Mouse (Mus musculus) hindbrain, embryonic 12.5 days (tissue): Measurements from ENCODE around the gene Ccdc130. TPM values are rescaled to one million over a fixed set of nuclear protein-coding genes. Genes with fewer than 3 reads are reported as not detected.

Experiments used
- ATAC-seq: fragments of 200-750 bp; cut with Nextera tagmentation; 2 replicates; pipeline ENCODE4 v1.8.0; 2017; ENCODE audit warnings: moderate TSS enrichment; ENCODE audit not compliant: low FRiP score
- H3K27ac ChIP-seq: fragments of 300-500 bp; sonication (generic); 2 replicates; pipeline ENCODE4 v1.5.1; 2016; ENCODE audit warnings: mild to moderate bottlenecking
- H3K27me3 ChIP-seq: fragments of 300-500 bp; sonication (generic); 2 replicates; pipeline ENCODE4 v1.6.1; 2016; ENCODE audit warnings: mild to moderate bottlenecking
- H3K36me3 ChIP-seq: fragments of 300-500 bp; sonication (generic); 2 replicates; pipeline ENCODE4 v1.6.1; 2016; ENCODE audit warnings: mild to moderate bottlenecking
- H3K4me1 ChIP-seq: fragments of 300-500 bp; sonication (generic); 2 replicates; pipeline ENCODE4 v1.6.1; 2016
- H3K4me2 ChIP-seq: fragments of 300-500 bp; sonication (generic); replicated peaks from 2 replicates; pipeline ENCODE4 v1.6.1; 2016; ENCODE audit warnings: mild to moderate bottlenecking
- H3K4me3 ChIP-seq: fragments of 300-500 bp; sonication (generic); 2 replicates; pipeline ENCODE4 v1.5.1; 2016; ENCODE audit warnings: mild to moderate bottlenecking
- H3K9ac ChIP-seq: fragments of 300-500 bp; sonication (generic); 2 replicates; pipeline ENCODE4 v1.6.1; 2016; ENCODE audit warnings: mild to moderate bottlenecking, moderate library complexity
- H3K9me3 ChIP-seq: fragments of 300-500 bp; sonication (generic); replicated peaks from 2 replicates; pipeline ENCODE4 v1.6.1; 2016; ENCODE audit warnings: mild to moderate bottlenecking
- WGBS: fragments of 180-500 bp; shearing (Covaris S2); methylation state at CpG from one replicate; pipeline ENCODE4 v1.1.7; 2016; 5-methylcytosine and 5-hydroxymethylcytosine counted together
- polyA plus RNA-seq: library from polyadenylated mRNA; unstranded; fragments of >200 nt; fragmentation: Nextera tagmentation; extraction: Ambion mirVana; gene quantifications from 2 replicates; pipeline ENCODE4 v1.2.1, GENCODE M21; 2016

Gene Ccdc130
- polyA plus RNA-seq, 1 experiment from 2014 or later: 22.0 TPM

GRCm38 (mm10) chr8:84272302-84272701 lies 2.1 kb upstream of the Ccdc130 start:
- 77% methylated on average over 4 of the region's 4 CpGs for WGBS
- no peak overlapping the region for H3K27ac ChIP-seq
- H3K4me2 ChIP-seq: no peak overlapping the region
- no peak overlapping the region for H3K9ac ChIP-seq
- H3K36me3 ChIP-seq: no peaks in the 10 kb centered on the region
- no peak for ATAC-seq
- peaks cover 9% of the 10 kb centered on the region for H3K4me1 ChIP-seq
- H3K9me3 ChIP-seq: no peaks in the 10 kb centered on the region
- H3K4me3 ChIP-seq: no peak overlapping the region
- no peaks in the 10 kb centered on the region for H3K27me3 ChIP-seq

GRCm38 (mm10) chr8:84261098-84261497 lies 9.1 kb downstream of the Ccdc130 start:
- Histone ChIP-seq H3K27me3 (no peaks in the 10 kb centered on the region), H3K36me3 (peaks cover 80% of the 10 kb centered on the region), H3K9ac (no peak overlapping the region), H3K4me3 (no peak overlapping the region), H3K27ac (no peak overlapping the region), H3K4me1 (peaks cover 13% of the 10 kb centered on the region), H3K4me2 (no peak overlapping the region), H3K9me3 (no peaks in the 10 kb centered on the region)
- 94% methylated on average over 4 of the region's 4 CpGs for WGBS
- ATAC-seq: no peak

GRCm38 (mm10) chr8:84256822-84257610 lies 13.2 kb downstream of the Ccdc130 start, which contains the start of gene Mri1:
Gene Mri1 (minus strand): TSS chr8:84257326.
- no peaks in the 10 kb centered on the region for H3K27me3 ChIP-seq
- H3K4me3 ChIP-seq: peak within 1 kb of the TSS; percentile 83
- peak; percentile 87 for ATAC-seq
- peaks cover 20% of the 10 kb centered on the region for H3K4me1 ChIP-seq
- H3K9ac ChIP-seq: peak within 1 kb of the TSS; percentile 90
- under 1% methylated on average over 64 of the region's 64 CpGs for WGBS
- H3K36me3 ChIP-seq: peaks cover 71% of the 10 kb centered on the region
- peak within 1 kb of the TSS; percentile 96 for H3K4me2 ChIP-seq
- no peaks in the 10 kb centered on the region for H3K9me3 ChIP-seq
- peak within 1 kb of the TSS; percentile 92 for H3K27ac ChIP-seq

- peak overlapping the region; percentile 92 for H3K27ac ChIP-seq
- peak overlapping the region; percentile 83 for H3K4me3 ChIP-seq
- peak overlapping the region; percentile 90 for H3K9ac ChIP-seq
- peaks cover 71% of the 10 kb centered on the region for H3K36me3 ChIP-seq
- no peaks in the 10 kb centered on the region for H3K27me3 ChIP-seq
- WGBS: 12% methylated on average over 6 of the region's 6 CpGs
- ATAC-seq: peak; percentile 33; the same call in 1 of the 2 replicates
- H3K4me2 ChIP-seq: peak overlapping the region; percentile 96
- peaks cover 20% of the 10 kb centered on the region for H3K4me1 ChIP-seq
- no peaks in the 10 kb centered on the region for H3K9me3 ChIP-seq
Observed at GRCm38 (mm10) chr8:84256458-84256821, 13.7 kb downstream of the Ccdc130 start.

- no peaks in the 10 kb centered on the region for H3K27me3 ChIP-seq
- H3K4me1 ChIP-seq: peaks cover 20% of the 10 kb centered on the region
- peak overlapping the region; percentile 92; the same call in 1 of the 2 replicates for H3K27ac ChIP-seq
- peak overlapping the region; percentile 83 for H3K4me3 ChIP-seq
- no peak for ATAC-seq
- peaks cover 71% of the 10 kb centered on the region for H3K36me3 ChIP-seq
- peak overlapping the region; percentile 90 for H3K9ac ChIP-seq
- H3K9me3 ChIP-seq: no peaks in the 10 kb centered on the region
- 90% methylated on average over 3 of the region's 3 CpGs for WGBS
- H3K4me2 ChIP-seq: peak overlapping the region; percentile 96
Observed at GRCm38 (mm10) chr8:84255858-84256257, 14.3 kb downstream of the Ccdc130 start.

- Histone ChIP-seq H3K36me3 (peaks cover 74% of the 10 kb centered on the region), H3K4me1 (peaks cover 8% of the 10 kb centered on the region), H3K9ac (peak within 1 kb of the TSS; percentile 89), H3K9me3 (no peaks in the 10 kb centered on the region), H3K4me3 (peak within 1 kb of the TSS; percentile 84), H3K27ac (peak within 1 kb of the TSS; percentile 64), H3K27me3 (no peaks in the 10 kb centered on the region), H3K4me2 (peak within 1 kb of the TSS; percentile 84)
- 4% methylated on average over 52 of the region's 52 CpGs for WGBS
- ATAC-seq: peak; percentile 95
Observed at GRCm38 (mm10) chr8:84249257-84250170, 20.7 kb downstream of the Ccdc130 start, which contains the start of gene D8Ertd738e. Gene D8Ertd738e (minus strand): TSS chr8:84249719.

- WGBS: 83% methylated on average over 2 of the region's 2 CpGs
- H3K27ac ChIP-seq: no peak overlapping the region
- H3K9me3 ChIP-seq: no peaks in the 10 kb centered on the region
- peaks cover 7% of the 10 kb centered on the region for H3K4me1 ChIP-seq
- no peak overlapping the region for H3K4me2 ChIP-seq
- H3K36me3 ChIP-seq: peaks cover 29% of the 10 kb centered on the region
- H3K9ac ChIP-seq: no peak overlapping the region
- ATAC-seq: no peak
- H3K4me3 ChIP-seq: no peak overlapping the region
- H3K27me3 ChIP-seq: no peaks in the 10 kb centered on the region
Observed at GRCm38 (mm10) chr8:84241821-84242220, 28.4 kb downstream of the Ccdc130 start.

- Histone ChIP-seq H3K27ac (no peak overlapping the region), H3K4me2 (no peak overlapping the region), H3K27me3 (no peaks in the 10 kb centered on the region), H3K9ac (no peak overlapping the region), H3K9me3 (no peaks in the 10 kb centered on the region), H3K36me3 (peaks cover 22% of the 10 kb centered on the region), H3K4me3 (no peak overlapping the region), H3K4me1 (peaks cover 8% of the 10 kb centered on the region)
- 71% methylated on average over 6 of the region's 6 CpGs for WGBS
- ATAC-seq: no peak
Observed at GRCm38 (mm10) chr8:84241167-84241566, 29.0 kb downstream of the Ccdc130 start.

GRCm38 (mm10) chr8:84237542-84238229 lies 32.5 kb downstream of the Ccdc130 start:
- peak; percentile 7; the same call in 1 of the 2 replicates for ATAC-seq
- peaks cover 28% of the 10 kb centered on the region for H3K4me1 ChIP-seq
- peaks cover 18% of the 10 kb centered on the region for H3K36me3 ChIP-seq
- 18% methylated on average over 19 of the region's 19 CpGs for WGBS
- peak overlapping the region; percentile 71 for H3K4me2 ChIP-seq
- H3K27me3 ChIP-seq: no peaks in the 10 kb centered on the region
- H3K9me3 ChIP-seq: no peaks in the 10 kb centered on the region
- peak overlapping the region; percentile 68 for H3K9ac ChIP-seq
- peak overlapping the region; percentile 49 for H3K4me3 ChIP-seq
- peak overlapping the region; percentile 88 for H3K27ac ChIP-seq

GRCm38 (mm10) chr8:84236998-84237473 lies 33.1 kb downstream of the Ccdc130 start, which contains the start of gene Zswim4:
Gene Zswim4 (minus strand): TSS chr8:84237055.
- peak; percentile 98 for ATAC-seq
- H3K27ac ChIP-seq: peak within 1 kb of the TSS; percentile 88
- no peaks in the 10 kb centered on the region for H3K9me3 ChIP-seq
- peaks cover 25% of the 10 kb centered on the region for H3K36me3 ChIP-seq
- peaks cover 28% of the 10 kb centered on the region for H3K4me1 ChIP-seq
- peak within 1 kb of the TSS; percentile 92 for H3K4me2 ChIP-seq
- no peaks in the 10 kb centered on the region for H3K27me3 ChIP-seq
- WGBS: under 1% methylated on average over 35 of the region's 35 CpGs
- peak within 1 kb of the TSS; percentile 94 for H3K4me3 ChIP-seq
- peak within 1 kb of the TSS; percentile 99 for H3K9ac ChIP-seq

- WGBS: under 1% methylated on average over 25 of the region's 30 CpGs
- Histone ChIP-seq H3K4me1 (peaks cover 28% of the 10 kb centered on the region), H3K27me3 (no peaks in the 10 kb centered on the region), H3K9ac (peak overlapping the region; percentile 99), H3K9me3 (no peaks in the 10 kb centered on the region), H3K27ac (peak overlapping the region; percentile 75), H3K36me3 (peaks cover 30% of the 10 kb centered on the region), H3K4me2 (peak overlapping the region; percentile 92), H3K4me3 (peak overlapping the region; percentile 94)
- ATAC-seq: peak; percentile 55
Observed at GRCm38 (mm10) chr8:84236410-84236997, 33.7 kb downstream of the Ccdc130 start.
